Mouse (Mus musculus) neural tube, embryonic 15.5 days (tissue): ENCODE data around the gene 1810062G17Rik. TPM values are rescaled to one million over a fixed set of nuclear protein-coding genes. Genes with fewer than 3 reads are reported as not detected.
A peak's percentile ranks its signal among the peaks of the same experiment; 100 is the strongest.

Experiments
- ATAC-seq: fragments of 200-750 bp; cut with Nextera tagmentation; 2 replicates; pipeline ENCODE4 v1.8.0; 2017; ENCODE audit warnings: mild to moderate bottlenecking, moderate TSS enrichment, moderate library complexity; ENCODE audit not compliant: low FRiP score
- H3K27ac ChIP-seq: fragments of 300-500 bp; sonication (generic); replicated peaks from 2 replicates; pipeline ENCODE4 v1.5.1; 2015; ENCODE audit warnings: mild to moderate bottlenecking, inconsistent platforms
- H3K27me3 ChIP-seq: fragments of 300-500 bp; sonication (generic); replicated peaks from 2 replicates; pipeline ENCODE4 v1.6.1; 2015; ENCODE audit warnings: inconsistent platforms
- H3K36me3 ChIP-seq: fragments of 300-500 bp; sonication (generic); 2 replicates; pipeline ENCODE4 v1.6.1; 2015; ENCODE audit warnings: inconsistent platforms
- H3K4me1 ChIP-seq: fragments of 300-500 bp; sonication (generic); 2 replicates; pipeline ENCODE4 v1.6.1; 2015; ENCODE audit warnings: inconsistent platforms
- H3K4me2 ChIP-seq: fragments of 300-500 bp; sonication (generic); 2 replicates; pipeline ENCODE4 v1.6.1; 2015; ENCODE audit warnings: inconsistent platforms, mild to moderate bottlenecking, moderate library complexity
- H3K4me3 ChIP-seq: fragments of 300-500 bp; sonication (generic); replicated peaks from 2 replicates; pipeline ENCODE4 v1.5.1; 2015; ENCODE audit warnings: mild to moderate bottlenecking, inconsistent platforms
- H3K9ac ChIP-seq: fragments of 300-500 bp; sonication (generic); replicated peaks from 2 replicates; pipeline ENCODE4 v1.6.1; 2015; ENCODE audit warnings: mild to moderate bottlenecking, inconsistent platforms
- H3K9me3 ChIP-seq: fragments of 300-500 bp; sonication (generic); replicated peaks from 2 replicates; pipeline ENCODE4 v1.6.1; 2016; ENCODE audit warnings: inconsistent platforms
- WGBS: fragments of 180-500 bp; shearing (Covaris S2); methylation state at CpG from one replicate; pipeline ENCODE4 v1.1.7; 2015; ENCODE audit warnings: mixed read lengths; 5-methylcytosine and 5-hydroxymethylcytosine counted together
- polyA plus RNA-seq: library from polyadenylated mRNA; unstranded; fragments of >200 nt; fragmentation: Nextera tagmentation; extraction: Ambion mirVana; gene quantifications from 2 replicates; pipeline ENCODE4 v1.2.1, GENCODE M21; 2015

Gene 1810062G17Rik
- polyA plus RNA-seq: 0.41 and 0.56 TPM in 2 replicates

GRCm38 (mm10) chr3:36475532-36476087, at the start of gene 1810062G17Rik, which contains the start of gene Anxa5:
Gene 1810062G17Rik, plus strand, starts transcription at chr3:36475937.
Gene Anxa5, minus strand, starts transcription at chr3:36475894.
- H3K4me3 ChIP-seq: peak within 1 kb of the TSS; percentile 55
- peak within 1 kb of the TSS; percentile 62 for H3K27ac ChIP-seq
- H3K27me3 ChIP-seq: no peaks in the 10 kb centered on the region
- peak within 1 kb of the TSS; percentile 92 for H3K4me2 ChIP-seq
- H3K9me3 ChIP-seq: no peaks in the 10 kb centered on the region
- peak; percentile 95 for ATAC-seq
- WGBS: under 1% methylated on average over 32 of the region's 32 CpGs
- no peaks in the 10 kb centered on the region for H3K36me3 ChIP-seq
- H3K9ac ChIP-seq: peak within 1 kb of the TSS; percentile 53
- peaks cover 16% of the 10 kb centered on the region for H3K4me1 ChIP-seq

- Histone ChIP-seq H3K27me3 (no peaks in the 10 kb centered on the region), H3K9me3 (no peaks in the 10 kb centered on the region), H3K36me3 (no peaks in the 10 kb centered on the region), H3K4me2 (no peak overlapping the region), H3K9ac (no peak overlapping the region), H3K4me1 (no peaks in the 10 kb centered on the region), H3K4me3 (no peak overlapping the region), H3K27ac (no peak overlapping the region)
- no peak for ATAC-seq
- WGBS: 94% methylated on average over 8 of the region's 8 CpGs
Measured at GRCm38 (mm10) chr3:36427386-36427785, 48.4 kb upstream of the 1810062G17Rik start.

GRCm38 (mm10) chr3:36430360-36430759, 45.4 kb upstream of the 1810062G17Rik start:
- Histone ChIP-seq H3K9me3 (no peaks in the 10 kb centered on the region), H3K4me3 (no peak overlapping the region), H3K27ac (no peak overlapping the region), H3K36me3 (no peaks in the 10 kb centered on the region), H3K4me2 (no peak overlapping the region), H3K9ac (no peak overlapping the region), H3K27me3 (no peaks in the 10 kb centered on the region), H3K4me1 (no peaks in the 10 kb centered on the region)
- WGBS: 91% methylated on average over 1 of the region's 1 CpGs
- ATAC-seq: no peak

GRCm38 (mm10) chr3:36440280-36440679, 35.5 kb upstream of the 1810062G17Rik start:
- Histone ChIP-seq H3K4me3 (no peak overlapping the region), H3K9me3 (no peaks in the 10 kb centered on the region), H3K4me2 (no peak overlapping the region), H3K27ac (no peak overlapping the region), H3K4me1 (no peaks in the 10 kb centered on the region), H3K27me3 (no peaks in the 10 kb centered on the region), H3K9ac (no peak overlapping the region), H3K36me3 (no peaks in the 10 kb centered on the region)
- WGBS: 83% methylated on average over 4 of the region's 4 CpGs
- ATAC-seq: no peak

- Histone ChIP-seq H3K4me1 (no peaks in the 10 kb centered on the region), H3K36me3 (no peaks in the 10 kb centered on the region), H3K9me3 (no peaks in the 10 kb centered on the region), H3K27ac (no peak overlapping the region), H3K9ac (no peak overlapping the region), H3K4me2 (no peak overlapping the region), H3K27me3 (no peaks in the 10 kb centered on the region), H3K4me3 (no peak overlapping the region)
- WGBS: 2% methylated on average over 2 of the region's 2 CpGs
- ATAC-seq: peak; percentile 80
Measured at GRCm38 (mm10) chr3:36442426-36442825, 33.3 kb upstream of the 1810062G17Rik start.

GRCm38 (mm10) chr3:36446041-36446440, 29.7 kb upstream of the 1810062G17Rik start:
- no peak for ATAC-seq
- WGBS: 95% methylated on average over 3 of the region's 3 CpGs
- H3K36me3 ChIP-seq: no peaks in the 10 kb centered on the region

GRCm38 (mm10) chr3:36446506-36446905, 29.2 kb upstream of the 1810062G17Rik start:
- WGBS: 82% methylated on average over 5 of the region's 5 CpGs
- H3K27ac ChIP-seq: no peak overlapping the region

More at GRCm38 (mm10) chr3:36446041-36446440, 29.7 kb upstream of the 1810062G17Rik start:
- Histone ChIP-seq H3K27me3 (no peaks in the 10 kb centered on the region), H3K4me3 (no peak overlapping the region), H3K9me3 (no peaks in the 10 kb centered on the region), H3K4me1 (no peaks in the 10 kb centered on the region), H3K9ac (no peak overlapping the region), H3K27ac (no peak overlapping the region), H3K4me2 (no peak overlapping the region)

GRCm38 (mm10) chr3:36446918-36447317, 28.8 kb upstream of the 1810062G17Rik start:
- H3K4me2 ChIP-seq: no peak overlapping the region
- H3K36me3 ChIP-seq: no peaks in the 10 kb centered on the region
- H3K4me1 ChIP-seq: no peaks in the 10 kb centered on the region
- no peak for ATAC-seq
- no peak overlapping the region for H3K27ac ChIP-seq
- H3K9ac ChIP-seq: no peak overlapping the region
- H3K27me3 ChIP-seq: no peaks in the 10 kb centered on the region
- 79% methylated on average over 6 of the region's 6 CpGs for WGBS
- no peak overlapping the region for H3K4me3 ChIP-seq
- no peaks in the 10 kb centered on the region for H3K9me3 ChIP-seq

More at GRCm38 (mm10) chr3:36446506-36446905, 29.2 kb upstream of the 1810062G17Rik start:
- H3K4me2 ChIP-seq: no peak overlapping the region
- no peaks in the 10 kb centered on the region for H3K36me3 ChIP-seq
- H3K9me3 ChIP-seq: no peaks in the 10 kb centered on the region
- H3K4me3 ChIP-seq: no peak overlapping the region
- H3K4me1 ChIP-seq: no peaks in the 10 kb centered on the region
- no peaks in the 10 kb centered on the region for H3K27me3 ChIP-seq
- no peak overlapping the region for H3K9ac ChIP-seq
- no peak for ATAC-seq

- Histone ChIP-seq H3K4me1 (no peaks in the 10 kb centered on the region), H3K4me2 (no peak overlapping the region), H3K4me3 (no peak overlapping the region), H3K9ac (no peak overlapping the region), H3K27me3 (no peaks in the 10 kb centered on the region), H3K36me3 (no peaks in the 10 kb centered on the region), H3K27ac (no peak overlapping the region), H3K9me3 (no peaks in the 10 kb centered on the region)
- 45% methylated on average over 20 of the region's 20 CpGs for WGBS
- ATAC-seq: no peak
Measured at GRCm38 (mm10) chr3:36449292-36450165, 26.2 kb upstream of the 1810062G17Rik start.

- ATAC-seq: no peak
- 84% methylated on average over 1 of the region's 1 CpGs for WGBS
- no peaks in the 10 kb centered on the region for H3K4me1 ChIP-seq
- H3K9me3 ChIP-seq: no peaks in the 10 kb centered on the region
- no peaks in the 10 kb centered on the region for H3K36me3 ChIP-seq
- no peaks in the 10 kb centered on the region for H3K27me3 ChIP-seq
- H3K4me2 ChIP-seq: no peak overlapping the region
- H3K27ac ChIP-seq: no peak overlapping the region
- H3K4me3 ChIP-seq: no peak overlapping the region
- H3K9ac ChIP-seq: no peak overlapping the region
Measured at GRCm38 (mm10) chr3:36452502-36452901, 23.2 kb upstream of the 1810062G17Rik start.

GRCm38 (mm10) chr3:36455124-36455523, 20.6 kb upstream of the 1810062G17Rik start:
- 89% methylated on average over 8 of the region's 8 CpGs for WGBS

GRCm38 (mm10) chr3:36455566-36455965, 20.2 kb upstream of the 1810062G17Rik start:
- Histone ChIP-seq H3K4me1 (no peaks in the 10 kb centered on the region), H3K27me3 (no peaks in the 10 kb centered on the region), H3K4me2 (no peak overlapping the region), H3K36me3 (no peaks in the 10 kb centered on the region), H3K4me3 (no peak overlapping the region), H3K27ac (no peak overlapping the region), H3K9me3 (no peaks in the 10 kb centered on the region), H3K9ac (no peak overlapping the region)
- ATAC-seq: no peak
- 80% methylated on average over 3 of the region's 3 CpGs for WGBS

More at GRCm38 (mm10) chr3:36455124-36455523, 20.6 kb upstream of the 1810062G17Rik start:
- Histone ChIP-seq H3K4me3 (no peak overlapping the region), H3K4me2 (no peak overlapping the region), H3K4me1 (no peaks in the 10 kb centered on the region), H3K9ac (no peak overlapping the region), H3K36me3 (no peaks in the 10 kb centered on the region), H3K27ac (no peak overlapping the region), H3K27me3 (no peaks in the 10 kb centered on the region), H3K9me3 (no peaks in the 10 kb centered on the region)
- ATAC-seq: no peak
